ENCODE assay signal across 8 mouse cellular contexts in the genomic region with DNA sequence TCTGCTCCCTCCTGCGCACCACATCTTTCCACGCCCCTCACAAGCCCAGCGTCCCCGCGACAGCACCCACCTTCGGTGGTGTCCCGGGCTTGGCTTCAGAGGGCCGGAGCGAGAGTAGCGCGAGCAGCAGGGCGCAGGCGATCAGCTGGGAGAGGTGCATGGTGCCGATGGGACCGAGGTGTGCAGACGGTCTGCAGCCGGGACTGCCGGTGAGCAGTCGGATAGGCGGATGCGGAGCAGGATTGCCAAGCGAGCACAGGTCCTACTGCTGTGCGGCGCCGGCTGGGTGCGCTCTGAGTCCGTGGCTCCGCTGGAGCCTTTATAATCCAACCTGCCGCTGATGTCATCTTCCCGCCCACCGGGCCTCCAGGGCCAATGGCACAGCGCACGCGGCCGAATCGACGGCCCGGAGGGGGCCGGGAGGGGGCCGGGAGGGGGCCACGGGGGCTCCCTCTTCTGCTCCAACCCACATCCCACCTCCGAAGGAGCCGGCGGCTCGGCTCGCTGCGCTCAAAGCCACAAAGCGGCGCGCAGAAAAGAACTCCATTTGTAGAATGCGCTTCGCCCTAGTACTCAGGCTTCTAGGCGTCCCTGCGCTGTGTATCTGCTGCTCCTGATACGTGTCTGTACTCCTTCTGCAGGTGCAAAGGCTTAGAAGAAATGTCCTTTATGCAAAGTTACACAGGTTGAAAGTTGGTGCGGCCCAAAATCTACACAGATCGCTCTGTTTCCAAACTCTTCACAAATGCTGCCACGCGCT. TPM values are rescaled to one million over a fixed set of nuclear protein-coding genes. Genes with fewer than 3 reads are reported as not detected.
A peak's percentile ranks its signal among the peaks of the same experiment; 100 is the strongest.
DNase-seq lines count a peak whose midpoint lies in the region; ATAC-seq and TF ChIP-seq lines count a peak whose summit lies in the region.

TSS of gene Nppc (minus strand) at position 293 of the 760 bp plus-strand sequence.

- peak within 1 kb of the TSS; percentile 46 for H3K4me3 ChIP-seq in brown adipose tissue, adult 24 weeks (ENCODE audit: insufficient read depth, low read depth, low read length)
- H3K4me3 ChIP-seq in forebrain, embryonic 13.5 days = peak within 1 kb of the TSS; percentile 61
- H3K4me3 ChIP-seq in liver, embryonic 15.5 days (replicated peaks) = peak within 1 kb of the TSS; percentile 42
- peak within 1 kb of the TSS; percentile 56 for H3K4me3 ChIP-seq in olfactory bulb, adult 2 months (ENCODE audit: insufficient read depth, low read depth, low read length)

- H3K27me3 ChIP-seq in forebrain, embryonic 13.5 days = peaks cover 38% of the 10 kb centered on the region
- H3K27me3 ChIP-seq in liver, embryonic 15.5 days = peaks cover 70% of the 10 kb centered on the region

- H3K9ac ChIP-seq in forebrain, embryonic 13.5 days = peak within 1 kb of the TSS; percentile 74
- no peak within 1 kb of the TSS for H3K9ac ChIP-seq in liver, embryonic 15.5 days

- H3K4me2 ChIP-seq in forebrain, embryonic 13.5 days = peak within 1 kb of the TSS; percentile 98
- H3K4me2 ChIP-seq in liver, embryonic 15.5 days = peak within 1 kb of the TSS; percentile 73

- TF ChIP-seq CTCF in olfactory bulb, adult 2 months (IDR thresholded peaks at IDR 0.05; ENCODE audit: insufficient read depth, low read depth, low read length) = no peak

- intact Hi-C loops in heart, postnatal 10 days (cut with DNase I) = no loop called here

- 4% methylated on average over 49 of the region's 59 CpGs for WGBS in forebrain, embryonic 13.5 days
- WGBS in liver, embryonic 15.5 days (ENCODE audit: insufficient replicate concordance) = 5% methylated on average over 59 of the region's 59 CpGs
- WGBS in olfactory bulb, adult 2 months = 4% methylated on average over 59 of the region's 59 CpGs

- H3K36me3 ChIP-seq in forebrain, embryonic 13.5 days (ENCODE audit: poor library complexity, severe bottlenecking) = no peaks in the 10 kb centered on the region
- no peaks in the 10 kb centered on the region for H3K36me3 ChIP-seq in liver, embryonic 15.5 days (replicated peaks)

- H3K27ac ChIP-seq in brown adipose tissue, adult 24 weeks (replicated peaks; ENCODE audit: low read depth, low read length) = no peak within 1 kb of the TSS
- H3K27ac ChIP-seq in forebrain, embryonic 13.5 days = no peak within 1 kb of the TSS
- H3K27ac ChIP-seq in liver, embryonic 15.5 days (replicated peaks) = no peak within 1 kb of the TSS
- H3K27ac ChIP-seq in olfactory bulb, adult 2 months (ENCODE audit: insufficient read depth, low read depth, low read length) = no peak within 1 kb of the TSS

- no peaks in the 10 kb centered on the region; the same call in 1 of the 2 replicates for H3K4me1 ChIP-seq in brown adipose tissue, adult 24 weeks (ENCODE audit: control insufficient read depth, insufficient read depth, insufficient read length, low read length)
- H3K4me1 ChIP-seq in forebrain, embryonic 13.5 days = peaks cover 16% of the 10 kb centered on the region
- peaks cover 13% of the 10 kb centered on the region for H3K4me1 ChIP-seq in liver, embryonic 15.5 days (replicated peaks)
- peaks cover 11% of the 10 kb centered on the region for H3K4me1 ChIP-seq in olfactory bulb, adult 2 months (ENCODE audit: control insufficient read depth, insufficient read depth, low read length)

- peak; percentile 38; the same call in 1 of the 2 replicates for TF ChIP-seq POLR2A in olfactory bulb, adult 2 months (IDR thresholded peaks at IDR 0.05; ENCODE audit: insufficient read depth, low read depth, low read length)

- DNase-seq in CD4-positive helper T cell, adult 2 months (ENCODE audit: low read depth, low spot score) = peak; percentile 17
- DNase-seq in heart, postnatal 10 days = peak; percentile 66 to 71
- peak; percentile 81 for DNase-seq in layer of hippocampus, adult 11-12 months (ENCODE audit: low spot score)
- peak; percentile 38 to 58 for DNase-seq in thymus, postnatal 36 days

- no peaks in the 10 kb centered on the region for H3K9me3 ChIP-seq in forebrain, embryonic 13.5 days (replicated peaks)
- H3K9me3 ChIP-seq in liver, embryonic 15.5 days (replicated peaks) = no peaks in the 10 kb centered on the region

- ATAC-seq in forebrain, embryonic 13.5 days = peak; percentile 95
- peak; percentile 64 for ATAC-seq in liver, embryonic 15.5 days (ENCODE audit: insufficient read depth)

RNA-seq across cellular contexts. Expression of gene Nppc, which starts in this region (rescaled TPM):
- polyA plus RNA-seq in brown adipose tissue, adult 24 weeks (2012; ENCODE audit: insufficient read depth, insufficient read length, missing spikeins) = not detected in 2 replicates
- 2.6 and 2.7 TPM in 2 replicates for polyA plus RNA-seq in forebrain, embryonic 13.5 days (2015; fragmentation: Nextera tagmentation; extraction: Ambion mirVana)
- under 1 TPM; 0.42 to 0.93 TPM for total RNA-seq in heart, postnatal 10 days (2021)
- not detected in 2 replicates for polyA plus RNA-seq in liver, embryonic 15.5 days (2015; fragmentation: Nextera tagmentation; extraction: Ambion mirVana)
- not detected in 2 replicates for polyA plus RNA-seq in olfactory bulb, adult 2 months (2012; ENCODE audit: insufficient read depth, insufficient read length, low replicate concordance, missing spikeins)

Comparison
In these comparisons a context has a peak if more than half of its experiments do, and no peak if none do; other contexts are left out.
1. Peak in DNase-seq in heart, postnatal 10 days; RNA of the gene not detected or under 1 TPM.
2. Peak in ATAC-seq, H3K4me3 ChIP-seq and H3K4me2 ChIP-seq in liver, embryonic 15.5 days; RNA of the gene not detected or under 1 TPM.
3. DNase-seq: peak in every context shown above with its lines; median percentile 81 in layer of hippocampus, adult 11-12 months; 68 in heart, postnatal 10 days; 48 in thymus, postnatal 36 days; 17 in CD4-positive helper T cell, adult 2 months.